Mouse (Mus musculus) ovary, postnatal 10 days (tissue): ENCODE results near the gene Gzme.
"Not testable (repeated sequence)": the region's sequence is repeated elsewhere in the genome, so short reads cannot be mapped to it uniquely, and the experiment has no call there.

Source experiments
- DNase-seq: peaks from one replicate; pipeline ENCODE4 v3.0.0; 2022; ENCODE audit warnings: low spot score

Gzme gene

GRCm38 (mm10) chr14:56120525-56120924, at the start of gene Gzme:
TSS of gene Gzme (minus strand) at chr14:56120625.
- no peak for DNase-seq

DNA sequence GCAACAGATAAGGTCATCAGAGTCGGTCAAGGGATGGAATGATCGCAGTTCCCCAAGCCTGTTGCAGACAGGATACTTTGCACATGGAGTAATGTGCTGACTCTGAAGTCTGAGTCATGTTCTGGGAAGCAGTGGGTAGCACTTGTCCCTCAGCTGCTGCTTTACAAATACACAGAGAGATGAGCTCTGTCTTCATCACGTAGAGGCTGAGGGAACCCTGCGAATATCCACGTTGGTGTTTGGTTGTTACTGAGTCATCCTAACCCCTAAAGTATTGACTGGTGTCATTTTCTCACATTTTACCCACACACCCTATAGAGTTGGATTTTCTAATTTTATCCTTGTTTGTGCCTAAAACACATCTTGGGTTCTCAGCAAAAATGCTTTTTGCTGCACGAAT, 47.6 kb upstream of the Gzme start:
- DNase-seq = no peak

- no peak for DNase-seq
These were observed 41.7 kb upstream of the Gzme start for GRCm38 (mm10) chr14:56162109-56162508.

DNA sequence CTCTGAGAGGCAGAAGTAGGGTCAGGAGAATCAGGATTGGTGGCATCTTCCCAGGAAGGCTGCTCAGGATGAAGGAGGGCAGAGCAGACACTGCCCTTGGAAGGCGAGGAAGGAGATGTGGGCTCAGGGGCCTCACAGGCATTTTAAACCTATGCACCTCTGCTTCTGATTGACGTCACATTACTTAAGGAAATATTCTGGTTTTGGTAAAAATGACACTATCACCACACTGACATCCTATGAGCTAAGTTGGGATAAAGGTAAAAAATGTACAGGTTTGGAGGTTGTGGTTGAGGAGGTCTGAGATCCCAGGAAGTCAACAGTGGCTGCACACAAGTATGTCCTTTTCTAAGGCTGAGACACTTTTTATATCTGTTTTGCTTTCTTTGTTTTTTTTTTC, 39.1 kb upstream of the Gzme start, which contains the start of gene Gzmg:
Gzmg (minus strand) TSS at position 101 of the 400 bp plus-strand sequence.
- not testable (repeated sequence) for DNase-seq

GRCm38 (mm10) chr14:56155340-56155739, 34.9 kb upstream of the Gzme start:
- DNase-seq = no peak

- not testable (repeated sequence) for DNase-seq
These were observed 13.2 kb upstream of the Gzme start for GRCm38 (mm10) chr14:56133675-56134074.

GRCm38 (mm10) chr14:56132508-56132907, 12.1 kb upstream of the Gzme start, which contains the start of gene Gzmd:
TSS of gene Gzmd (minus strand) at chr14:56132608.
- not testable (repeated sequence) for DNase-seq

GRCm38 (mm10) chr14:56128341-56128740, 7.9 kb upstream of the Gzme start:
- DNase-seq = no peak

DNA sequence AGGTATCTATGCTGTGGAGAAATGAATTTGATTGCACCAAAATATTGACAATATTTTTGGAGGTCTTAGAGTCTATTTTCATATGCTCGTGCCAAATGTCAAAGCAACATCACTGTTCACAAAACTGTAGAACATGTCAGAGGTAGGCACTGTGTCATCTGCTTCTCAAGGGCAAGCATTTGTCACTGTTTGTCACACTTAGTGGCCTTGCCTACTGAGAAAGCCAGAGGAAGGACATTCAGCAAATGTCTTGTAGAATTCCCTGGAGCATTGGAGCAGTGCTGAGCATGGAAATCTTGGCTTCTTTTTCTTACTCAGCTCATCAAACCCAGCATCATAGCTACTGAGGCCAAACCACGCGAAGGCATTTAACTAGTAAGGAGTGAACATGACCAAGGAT, 3.1 kb upstream of the Gzme start:
- no peak for DNase-seq

GRCm38 (mm10) chr14:56115531-56116310, 4.7 kb downstream of the Gzme start:
- DNase-seq = not testable (repeated sequence)

- DNase-seq = no peak
These were observed 14.8 kb downstream of the Gzme start for GRCm38 (mm10) chr14:56105447-56106180.

DNA sequence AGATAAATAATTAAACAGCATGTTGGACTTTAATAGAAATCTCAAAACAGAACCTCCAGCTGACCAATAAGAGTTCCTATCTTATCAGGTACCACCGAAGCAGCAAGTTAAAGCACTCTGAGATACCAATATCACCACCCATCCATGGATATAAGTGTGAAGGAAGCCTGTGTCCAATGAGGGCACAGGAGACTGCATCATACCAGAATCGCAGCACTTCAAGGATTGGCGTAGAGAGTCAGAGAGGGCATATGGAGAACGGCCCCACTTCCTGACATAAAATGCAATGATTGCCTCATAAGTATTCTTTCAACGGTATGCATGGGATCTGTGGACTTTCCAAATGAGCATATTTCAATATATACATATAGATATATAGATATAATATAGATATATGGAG, 15.4 kb downstream of the Gzme start:
- DNase-seq = no peak

GRCm38 (mm10) chr14:56103452-56103851, 17.0 kb downstream of the Gzme start:
- DNase-seq = no peak

- DNase-seq = no peak
These were observed 18.0 kb downstream of the Gzme start, which contains the start of gene Ctsg for GRCm38 (mm10) chr14:56102386-56102785. TSS of gene Ctsg (minus strand) at chr14:56102574.

DNA sequence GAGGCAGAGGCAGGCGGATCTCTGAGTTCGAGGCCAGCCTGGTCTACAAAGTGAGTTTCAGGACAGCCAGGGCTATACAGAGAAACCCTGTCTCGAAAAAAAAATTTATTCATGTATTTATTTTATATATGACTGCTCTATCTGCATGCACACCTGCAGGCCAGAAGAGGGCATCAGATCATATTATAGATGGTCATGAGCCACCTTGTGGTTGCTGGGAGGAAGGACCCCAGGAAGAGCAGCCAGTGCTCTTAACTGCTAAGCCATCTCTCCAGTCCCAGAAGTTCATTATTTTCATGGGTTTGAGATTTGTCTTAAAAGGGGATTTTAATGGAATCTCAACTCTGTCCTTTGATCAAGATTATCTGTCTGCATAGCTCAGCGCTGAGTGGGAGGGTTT, 21.5 kb downstream of the Gzme start:
- DNase-seq = no peak

- no peak for DNase-seq
These were observed 22.8 kb downstream of the Gzme start for GRCm38 (mm10) chr14:56097597-56097996.

DNA sequence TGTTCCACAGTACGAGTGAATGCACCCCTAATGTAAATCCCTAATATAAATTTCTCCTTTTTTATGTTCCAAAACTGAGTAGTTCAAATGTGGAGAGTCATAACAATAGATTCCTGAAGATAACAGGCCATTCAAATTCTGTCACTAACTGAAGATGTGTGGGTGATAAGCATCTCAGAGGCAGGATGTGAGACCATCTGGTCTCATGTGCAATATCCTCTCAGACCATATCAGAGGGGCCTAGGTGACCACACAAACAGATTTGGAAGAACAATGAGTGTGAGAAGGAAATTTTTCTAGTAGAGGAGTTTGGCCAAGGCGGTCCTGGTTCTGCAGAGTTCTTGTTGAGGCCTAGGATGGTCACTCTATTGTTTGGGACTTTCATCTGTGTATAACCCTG, 27.1 kb downstream of the Gzme start:
- no peak for DNase-seq

DNA sequence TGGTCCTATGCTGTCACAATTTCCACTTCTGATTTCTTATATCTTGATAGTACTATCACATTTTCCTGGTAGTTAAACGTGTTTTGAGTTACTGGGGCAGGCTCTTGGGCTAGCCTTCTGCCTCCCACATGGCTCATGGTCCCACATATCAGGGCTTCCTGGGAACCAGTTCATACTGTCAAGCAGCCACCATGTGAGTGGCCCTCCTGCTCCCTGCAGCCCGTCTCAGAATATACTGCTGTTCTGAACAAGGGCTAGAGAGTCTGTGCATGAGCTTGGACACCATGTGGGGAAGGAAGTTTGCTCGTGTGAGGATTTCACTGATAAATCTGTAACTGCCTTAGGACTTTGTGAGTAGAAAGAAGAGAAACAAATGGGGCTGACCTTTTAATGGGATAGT, 33.7 kb downstream of the Gzme start:
- DNase-seq = no peak

DNA sequence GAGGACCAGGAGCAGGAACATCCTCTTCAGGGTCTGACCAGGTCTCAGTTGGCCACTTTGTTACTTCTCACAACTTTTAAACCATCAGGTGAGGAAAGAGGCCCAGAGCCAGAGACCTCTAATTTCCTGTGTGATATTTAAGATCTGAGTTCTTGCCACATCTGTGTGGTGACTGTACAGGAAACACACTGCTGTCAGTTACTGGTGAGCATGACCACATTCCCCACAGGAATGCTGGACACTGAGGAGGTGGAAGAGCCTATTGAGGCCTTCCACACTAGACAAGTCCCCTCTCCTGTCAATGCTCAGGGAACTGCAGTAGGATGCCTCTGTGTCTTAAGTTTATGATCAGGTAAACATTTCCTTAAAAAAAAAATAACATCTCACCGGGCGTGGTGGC, 35.3 kb downstream of the Gzme start, which contains the start of gene Mcpt8:
Mcpt8 (minus strand) TSS at position 107 of the 400 bp plus-strand sequence.
- DNase-seq = no peak

- DNase-seq = no peak
These were observed 38.4 kb downstream of the Gzme start for GRCm38 (mm10) chr14:56082016-56082415.
